Mouse (Mus musculus): ENCODE data around the gene Foxj2.

DNA sequence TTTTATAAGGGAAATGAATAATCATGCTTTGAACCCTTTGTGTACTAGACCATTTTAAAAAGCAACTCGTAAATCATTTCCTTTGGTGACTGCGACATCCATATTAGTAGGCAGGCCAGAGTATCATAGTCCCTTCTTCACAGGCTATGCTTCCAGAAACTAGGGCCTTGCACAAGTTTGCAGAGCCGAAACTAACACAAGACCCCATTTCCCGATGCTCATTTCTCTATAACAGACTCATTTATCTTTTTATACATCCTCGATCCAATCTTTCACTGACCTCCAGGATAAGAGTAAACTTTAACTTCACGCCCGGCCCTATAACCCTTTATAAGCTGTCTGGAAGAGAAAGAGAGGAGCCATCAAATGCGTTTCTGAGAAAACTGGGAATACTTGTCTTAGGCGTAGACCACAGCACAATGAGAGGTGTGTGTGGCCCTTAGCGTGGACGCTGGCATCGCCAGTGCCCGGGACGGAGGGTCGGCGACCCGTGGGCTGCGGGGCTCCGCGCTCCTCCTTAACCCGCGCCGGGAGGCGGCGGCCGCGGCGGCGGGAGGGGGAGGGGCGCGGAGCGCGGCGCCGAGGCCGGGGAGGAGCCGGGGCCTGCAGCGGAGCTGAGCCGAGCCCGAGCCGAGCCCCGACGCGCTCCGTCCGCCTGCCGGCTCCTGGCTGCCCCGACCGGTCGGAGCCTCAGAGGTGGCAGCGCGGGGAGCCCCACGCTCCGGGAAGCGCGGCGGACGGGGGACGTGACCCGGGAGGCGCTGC lies at the start of gene Foxj2:
- TF ChIP-seq CTCF (IDR thresholded peaks at IDR 0.05; ENCODE audit: low read depth) (no peak), EP300 (IDR thresholded peaks at IDR 0.05; ENCODE audit: low read depth) (no peak)
